Mouse (Mus musculus) small intestine, adult 2 months (tissue): Measurements from ENCODE around the gene Wdfy3.

ENCODE experiments used
- CTCF ChIP-seq: fragments of 200-500 bp; IDR thresholded peaks from 2 replicates; pipeline ENCODE4 v1.5.1; 2012; ENCODE audit warnings: low read depth, mild to moderate bottlenecking, control low read depth, inconsistent platforms, low read length, moderate library complexity, mixed read lengths; ENCODE audit not compliant: insufficient replicate concordance, insufficient read length; ENCODE audit errors: extremely low read depth
- POLR2A ChIP-seq: fragments of 200-500 bp; IDR thresholded peaks from 2 replicates; pipeline ENCODE4 v1.6.1; 2012; ENCODE audit warnings: low read depth, mild to moderate bottlenecking, control low read depth, inconsistent platforms, low read length, moderate library complexity

GRCm38 (mm10) chr5:101832991-101833390, 236.7 kb downstream of the Wdfy3 start:
- TF ChIP-seq POLR2A (no peak), CTCF (no peak)
